Mouse (Mus musculus) CD4-positive, CD25-positive, alpha-beta regulatory T cell, adult 9 weeks (primary cell): Measurements from ENCODE around the gene Mrtfb. TPM values are rescaled to one million over a fixed set of nuclear protein-coding genes. Genes with fewer than 3 reads are reported as not detected.

Experiments used
- polyA plus RNA-seq: library from polyadenylated mRNA; unstranded; fragments of 100-300 nt; shearing (Covaris generic); gene quantifications from one replicate; pipeline ENCODE4 v1.2.1, GENCODE M21; 2017

Mrtfb gene
- 17.1 TPM for polyA plus RNA-seq

DNA sequence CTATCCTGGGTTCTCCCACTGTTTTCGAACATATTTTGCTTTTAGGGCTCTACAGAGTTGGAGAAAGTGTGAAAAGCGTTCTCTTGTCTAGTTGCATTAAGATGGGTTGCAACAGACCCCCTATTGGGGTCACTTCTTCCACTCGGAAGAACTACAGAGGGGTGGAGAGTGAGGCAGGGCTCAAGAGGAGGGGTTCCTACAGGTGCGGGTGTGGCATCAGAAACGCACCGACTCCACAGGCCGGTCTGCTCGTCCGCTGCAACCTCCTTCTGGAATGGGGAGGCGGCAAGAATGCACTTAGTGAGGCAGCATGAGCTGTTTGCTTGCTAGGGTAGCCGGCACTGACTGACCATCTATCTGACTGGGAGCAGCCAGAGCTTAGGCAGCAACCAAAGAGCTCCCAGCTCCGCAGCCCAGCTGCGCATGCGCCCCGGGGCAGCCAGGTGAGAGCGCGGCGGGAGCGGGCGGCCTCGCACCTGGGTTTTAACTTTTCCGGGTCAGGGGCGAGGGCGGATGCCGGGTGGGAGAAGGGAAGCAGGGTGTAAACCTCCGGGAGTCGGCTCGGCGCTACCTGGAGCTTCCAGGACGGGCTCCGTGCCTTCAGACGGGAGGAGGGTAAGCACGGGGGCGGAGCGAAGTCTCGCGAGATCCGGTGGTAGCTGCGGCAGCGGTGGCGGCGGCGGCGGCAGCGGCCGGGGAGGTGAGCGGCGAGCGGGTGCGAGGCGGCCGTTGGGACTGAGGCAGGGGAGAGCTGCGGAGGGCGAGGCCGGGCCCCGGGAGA lies at the start of gene Mrtfb:
Gene Mrtfb (plus strand): TSS at position 627 of the 781 bp plus-strand sequence.

Other genes starting within 250 kb of the Mrtfb start
- gene Ercc4, start 146.8 kb upstream of the Mrtfb start, polyA plus RNA-seq: 40.6 TPM